Mouse (Mus musculus) bone marrow, adult 2 months (tissue): ENCODE measurements around the gene Zmiz2. TPM values are rescaled to one million over a fixed set of nuclear protein-coding genes. Genes with fewer than 3 reads are reported as not detected.

ENCODE experiments used
- H3K27ac ChIP-seq: fragments of 200-500 bp; 2 replicates; pipeline ENCODE4 v1.5.1; 2012; ENCODE audit warnings: low read depth, mild to moderate bottlenecking, control low read depth, inconsistent platforms, low read length; ENCODE audit not compliant: control insufficient read depth, poor library complexity, insufficient read depth
- H3K4me1 ChIP-seq: fragments of 200-500 bp; 2 replicates; pipeline ENCODE4 v1.6.1; 2011; ENCODE audit warnings: low read length; ENCODE audit not compliant: control insufficient read depth, insufficient read depth
- H3K4me3 ChIP-seq: fragments of 200-500 bp; replicated peaks from 2 replicates; pipeline ENCODE3; 2011; ENCODE audit warnings: mild to moderate bottlenecking, low read depth, low read length, control low read depth; ENCODE audit not compliant: control insufficient read depth
- CTCF ChIP-seq: fragments of 200-500 bp; IDR thresholded peaks from 2 replicates; pipeline ENCODE4 v1.5.1; 2011; ENCODE audit warnings: low read length, control low read depth; ENCODE audit not compliant: control insufficient read depth, insufficient read depth
- POLR2A ChIP-seq: fragments of 200-500 bp; IDR thresholded peaks from 2 replicates; pipeline ENCODE4 v1.6.1; 2011; ENCODE audit warnings: low read depth, mild to moderate bottlenecking, control low read depth, low read length, borderline replicate concordance; ENCODE audit not compliant: control insufficient read depth
- WGBS: fragments of 180-500 bp; shearing (Covaris S2); methylation state at CpG from one replicate; pipeline ENCODE4 v1.1.7; 2018; 5-methylcytosine and 5-hydroxymethylcytosine counted together
- polyA plus RNA-seq: library from polyadenylated mRNA; stranded (reverse); fragments of >200 nt; gene quantifications from 2 replicates; pipeline ENCODE4 v1.2.4, GENCODE M21; 2011; ENCODE audit warnings: low replicate concordance; ENCODE audit not compliant: missing spikeins, insufficient read depth, insufficient read length

Gene Zmiz2
- polyA plus RNA-seq, 1 experiment, result 42.3 TPM

- no peak overlapping the region for H3K27ac ChIP-seq
- TF ChIP-seq POLR2A (no peak), CTCF (no peak)
- WGBS, result 71% methylated on average over 8 of the region's 8 CpGs
- H3K4me3 ChIP-seq, result peak overlapping the region; percentile 40
- peaks cover 9% of the 10 kb centered on the region; the same call in 1 of the 2 replicates for H3K4me1 ChIP-seq
These were observed 1.6 kb downstream of the Zmiz2 start for GRCm38 (mm10) chr11:6390376-6391053.

- TF ChIP-seq POLR2A (no peak), CTCF (no peak)
- WGBS, result 39% methylated on average over 8 of the region's 8 CpGs
- Histone ChIP-seq H3K27ac (peak overlapping the region; percentile 71), H3K4me3 (peak overlapping the region; percentile 1), H3K4me1 (peaks cover 9% of the 10 kb centered on the region; the same call in 1 of the 2 replicates)
These were observed 2.8 kb downstream of the Zmiz2 start for GRCm38 (mm10) chr11:6391516-6392276.

- Histone ChIP-seq H3K27ac (no peak overlapping the region), H3K4me3 (no peak overlapping the region), H3K4me1 (peaks cover 9% of the 10 kb centered on the region; the same call in 1 of the 2 replicates)
- WGBS, result 29% methylated on average over 6 of the region's 6 CpGs
- TF ChIP-seq CTCF (no peak), POLR2A (no peak)
These were observed 4.0 kb downstream of the Zmiz2 start for GRCm38 (mm10) chr11:6392857-6393256.

GRCm38 (mm10) chr11:6393866-6394265, 5.0 kb downstream of the Zmiz2 start:
- TF ChIP-seq POLR2A, result no peak
- TF ChIP-seq CTCF, result no peak
- no peak overlapping the region for H3K4me3 ChIP-seq
- WGBS, result 67% methylated on average over 1 of the region's 1 CpGs
- peaks cover 9% of the 10 kb centered on the region; the same call in 1 of the 2 replicates for H3K4me1 ChIP-seq
- no peak overlapping the region for H3K27ac ChIP-seq

- WGBS, result 79% methylated on average over 5 of the region's 5 CpGs
- TF ChIP-seq CTCF (no peak), POLR2A (no peak)
- no peak overlapping the region for H3K4me3 ChIP-seq
- no peak overlapping the region for H3K27ac ChIP-seq
- peaks cover 6% of the 10 kb centered on the region; the same call in 1 of the 2 replicates for H3K4me1 ChIP-seq
These were observed 6.7 kb downstream of the Zmiz2 start for GRCm38 (mm10) chr11:6395565-6395964.

GRCm38 (mm10) chr11:6398141-6398540, 9.3 kb downstream of the Zmiz2 start:
- TF ChIP-seq POLR2A (no peak), CTCF (no peak)
- Histone ChIP-seq H3K27ac (no peak overlapping the region), H3K4me3 (no peak overlapping the region), H3K4me1 (no peaks in the 10 kb centered on the region)
- WGBS, result 85% methylated on average over 10 of the region's 10 CpGs

GRCm38 (mm10) chr11:6402515-6403510, 13.9 kb downstream of the Zmiz2 start:
- H3K27ac ChIP-seq, result no peak overlapping the region
- 84% methylated on average over 19 of the region's 19 CpGs for WGBS
- H3K4me1 ChIP-seq, result no peaks in the 10 kb centered on the region; the same call in 1 of the 2 replicates
- no peak overlapping the region for H3K4me3 ChIP-seq
- TF ChIP-seq POLR2A (no peak), CTCF (peak; percentile 91)
